Mouse (Mus musculus) kidney, embryonic 16.5 days (tissue): ENCODE measurements around the gene Ube3a. TPM values are rescaled to one million over a fixed set of nuclear protein-coding genes. Genes with fewer than 3 reads are reported as not detected.

Experiments used
- ATAC-seq: fragments of 200-750 bp; cut with Nextera tagmentation; 2 replicates; pipeline ENCODE4 v1.8.0; 2017; ENCODE audit warnings: moderate TSS enrichment; ENCODE audit not compliant: low FRiP score, low TSS enrichment
- H3K27ac ChIP-seq: fragments of 300-500 bp; sonication (generic); 2 replicates; pipeline ENCODE4 v1.5.1; 2014; ENCODE audit warnings: low read length
- H3K27me3 ChIP-seq: fragments of 300-500 bp; sonication (generic); 2 replicates; pipeline ENCODE4 v1.6.1; 2014; ENCODE audit warnings: low read length, control low read depth, mixed read lengths; ENCODE audit not compliant: insufficient read depth
- H3K36me3 ChIP-seq: fragments of 300-500 bp; sonication (generic); 2 replicates; pipeline ENCODE4 v1.6.1; 2014; ENCODE audit warnings: low read length, control low read depth, mixed read lengths; ENCODE audit not compliant: insufficient read depth
- H3K4me1 ChIP-seq: fragments of 300-500 bp; sonication (generic); 2 replicates; pipeline ENCODE4 v1.6.1; 2014; ENCODE audit warnings: low read length, control low read depth, mixed read lengths; ENCODE audit not compliant: insufficient read depth
- H3K4me2 ChIP-seq: fragments of 300-500 bp; sonication (generic); replicated peaks from 2 replicates; pipeline ENCODE4 v1.6.1; 2014; ENCODE audit warnings: low read depth, low read length
- H3K4me3 ChIP-seq: fragments of 300-500 bp; sonication (generic); 2 replicates; pipeline ENCODE4 v1.5.1; 2014; ENCODE audit warnings: mild to moderate bottlenecking, low read length
- H3K9ac ChIP-seq: fragments of 300-500 bp; sonication (generic); replicated peaks from 2 replicates; pipeline ENCODE4 v1.6.1; 2014; ENCODE audit warnings: low read length
- H3K9me3 ChIP-seq: fragments of 300-500 bp; sonication (generic); 2 replicates; pipeline ENCODE4 v1.6.1; 2016; ENCODE audit warnings: low read length, control low read depth
- WGBS: fragments of 180-500 bp; shearing (Covaris S2); extraction: QIAGEN DNeasy Blood & Tissue Kit; methylation state at CpG from one replicate; pipeline ENCODE4 v1.1.7; 2014; 5-methylcytosine and 5-hydroxymethylcytosine counted together
- polyA plus RNA-seq: library from polyadenylated mRNA; unstranded; fragments of >200 nt; fragmentation: Nextera tagmentation; extraction: Ambion mirVana; gene quantifications from 2 replicates; pipeline ENCODE4 v1.2.1, GENCODE M21; 2015

Gene Ube3a
- polyA plus RNA-seq, 1 experiment from 2014 or later: 112 TPM

- H3K4me2 ChIP-seq: no peak overlapping the region
- H3K4me3 ChIP-seq: no peak overlapping the region
- peaks cover 14% of the 10 kb centered on the region for H3K4me1 ChIP-seq
- no peaks in the 10 kb centered on the region for H3K27me3 ChIP-seq
- no peak overlapping the region for H3K9ac ChIP-seq
- no peak overlapping the region for H3K27ac ChIP-seq
- WGBS: 93% methylated on average over 8 of the region's 8 CpGs
- no peaks in the 10 kb centered on the region for H3K9me3 ChIP-seq
- ATAC-seq: no peak
- no peaks in the 10 kb centered on the region for H3K36me3 ChIP-seq
Observed at GRCm38 (mm10) chr7:59234773-59235401, 6.3 kb downstream of the Ube3a start.

GRCm38 (mm10) chr7:59243257-59243656, 14.7 kb downstream of the Ube3a start:
- Histone ChIP-seq H3K9ac (no peak overlapping the region), H3K4me1 (no peaks in the 10 kb centered on the region), H3K27ac (no peak overlapping the region), H3K36me3 (0 out of 2 replicates have a peak, but pooled peaks cover 3% of the 10 kb centered on the region), H3K4me3 (no peak overlapping the region), H3K27me3 (no peaks in the 10 kb centered on the region), H3K9me3 (no peaks in the 10 kb centered on the region), H3K4me2 (no peak overlapping the region)
- WGBS: 79% methylated on average over 3 of the region's 3 CpGs
- no peak for ATAC-seq

DNA sequence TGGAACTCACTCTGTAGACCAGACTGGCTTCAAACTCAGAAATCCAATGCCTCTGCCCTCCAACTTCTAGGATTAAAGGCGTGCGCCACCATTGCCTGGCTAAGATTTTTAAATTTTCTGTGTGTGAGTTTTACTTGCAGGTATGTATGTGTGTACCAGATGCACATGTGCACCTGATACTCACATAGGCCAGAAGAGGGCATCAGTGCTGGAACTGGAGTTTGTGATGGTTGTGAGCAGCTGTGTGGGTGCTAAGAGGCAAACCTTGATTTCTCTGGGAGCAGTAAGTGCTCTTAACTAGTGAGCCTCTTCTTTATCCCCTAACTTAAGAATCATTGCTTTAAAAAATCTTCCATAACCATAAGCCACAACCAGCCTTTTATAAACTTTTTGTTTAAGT, 17.0 kb downstream of the Ube3a start:
- no peak for ATAC-seq
- no peaks in the 10 kb centered on the region for H3K27me3 ChIP-seq
- no peaks in the 10 kb centered on the region for H3K4me1 ChIP-seq
- no peak overlapping the region for H3K9ac ChIP-seq
- WGBS: 94% methylated on average over 2 of the region's 2 CpGs
- no peak overlapping the region for H3K27ac ChIP-seq
- no peaks in the 10 kb centered on the region for H3K9me3 ChIP-seq
- no peak overlapping the region for H3K4me3 ChIP-seq
- 0 out of 2 replicates have a peak, but pooled peaks cover 7% of the 10 kb centered on the region for H3K36me3 ChIP-seq
- no peak overlapping the region for H3K4me2 ChIP-seq

- Histone ChIP-seq H3K27ac (no peak overlapping the region), H3K4me2 (no peak overlapping the region), H3K9ac (no peak overlapping the region), H3K9me3 (peaks cover 11% of the 10 kb centered on the region), H3K36me3 (peaks cover 26% of the 10 kb centered on the region), H3K4me3 (no peak overlapping the region), H3K27me3 (no peaks in the 10 kb centered on the region), H3K4me1 (no peaks in the 10 kb centered on the region)
- WGBS: 97% methylated on average over 2 of the region's 2 CpGs
- ATAC-seq: no peak
Observed at GRCm38 (mm10) chr7:59253373-59253772, 24.8 kb downstream of the Ube3a start.

DNA sequence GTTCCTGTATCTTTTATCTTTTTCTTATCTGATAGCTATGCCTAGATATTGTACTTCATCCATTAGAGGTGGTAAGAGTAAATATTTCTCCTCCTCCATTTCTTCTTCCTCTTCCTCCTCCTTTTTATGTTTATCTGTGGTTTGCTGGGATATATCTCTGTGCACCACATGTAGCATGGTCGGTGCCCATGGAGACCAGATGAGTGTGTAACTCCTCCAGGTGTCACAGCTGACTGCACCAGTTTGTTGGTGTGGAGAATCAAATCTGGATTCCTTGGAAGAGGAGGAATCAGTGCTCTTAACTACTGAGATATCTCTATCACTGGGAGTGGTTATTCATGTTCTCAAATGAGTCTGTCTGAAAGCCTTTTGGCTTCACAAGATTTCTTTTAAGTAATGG, 37.0 kb downstream of the Ube3a start:
- no peak for ATAC-seq
- Histone ChIP-seq H3K4me3 (no peak overlapping the region), H3K9me3 (no peaks in the 10 kb centered on the region), H3K4me2 (no peak overlapping the region), H3K9ac (no peak overlapping the region), H3K27ac (no peak overlapping the region), H3K27me3 (no peaks in the 10 kb centered on the region), H3K36me3 (peaks cover 3% of the 10 kb centered on the region; the same call in 1 of the 2 replicates), H3K4me1 (no peaks in the 10 kb centered on the region)
- WGBS: 54% methylated on average over 1 of the region's 1 CpGs

DNA sequence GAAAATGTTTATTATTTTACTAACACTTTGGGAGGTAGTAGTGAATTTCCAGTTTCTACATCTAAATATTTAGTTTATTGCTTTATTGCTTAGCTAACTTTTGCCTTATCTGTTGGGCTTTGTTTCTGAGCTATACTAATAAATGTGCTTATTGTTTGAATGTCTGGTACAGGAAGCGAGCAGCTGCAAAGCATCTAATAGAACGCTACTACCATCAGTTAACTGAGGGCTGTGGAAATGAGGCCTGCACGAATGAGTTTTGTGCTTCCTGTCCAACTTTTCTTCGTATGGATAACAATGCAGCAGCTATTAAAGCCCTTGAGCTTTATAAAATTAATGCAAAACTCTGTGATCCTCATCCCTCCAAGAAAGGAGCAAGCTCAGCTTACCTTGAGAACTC, 43.2 kb downstream of the Ube3a start:
- Histone ChIP-seq H3K9ac (no peak overlapping the region), H3K36me3 (peaks cover 11% of the 10 kb centered on the region), H3K9me3 (no peaks in the 10 kb centered on the region), H3K27me3 (no peaks in the 10 kb centered on the region), H3K4me1 (no peaks in the 10 kb centered on the region), H3K4me3 (no peak overlapping the region), H3K27ac (no peak overlapping the region), H3K4me2 (no peak overlapping the region)
- WGBS: 54% methylated on average over 4 of the region's 4 CpGs
- ATAC-seq: no peak

GRCm38 (mm10) chr7:59312576-59312975, 84.0 kb downstream of the Ube3a start:
- H3K9ac ChIP-seq: no peak overlapping the region
- WGBS: 93% methylated on average over 1 of the region's 1 CpGs
- no peak overlapping the region for H3K4me2 ChIP-seq
- H3K27me3 ChIP-seq: no peaks in the 10 kb centered on the region
- H3K4me1 ChIP-seq: no peaks in the 10 kb centered on the region
- 0 out of 2 replicates have a peak, but pooled peaks cover 2% of the 10 kb centered on the region for H3K36me3 ChIP-seq
- H3K27ac ChIP-seq: no peak overlapping the region
- ATAC-seq: no peak
- H3K9me3 ChIP-seq: no peaks in the 10 kb centered on the region
- no peak overlapping the region for H3K4me3 ChIP-seq

GRCm38 (mm10) chr7:59322759-59323158, 94.2 kb downstream of the Ube3a start:
- H3K27me3 ChIP-seq: no peaks in the 10 kb centered on the region
- H3K27ac ChIP-seq: no peak overlapping the region
- 89% methylated on average over 1 of the region's 1 CpGs for WGBS
- H3K4me1 ChIP-seq: no peaks in the 10 kb centered on the region
- no peak overlapping the region for H3K4me2 ChIP-seq
- ATAC-seq: no peak
- H3K9ac ChIP-seq: no peak overlapping the region
- no peak overlapping the region for H3K4me3 ChIP-seq
- no peaks in the 10 kb centered on the region for H3K36me3 ChIP-seq
- H3K9me3 ChIP-seq: no peaks in the 10 kb centered on the region
